Mouse (Mus musculus) thymus, adult 2 months (tissue): ENCODE data around the gene Ptrhd1.

ENCODE experiments used
- CTCF ChIP-seq: fragments of 200-500 bp; IDR thresholded peaks from 2 replicates; pipeline ENCODE4 v1.5.1; 2012; ENCODE audit warnings: mild to moderate bottlenecking, control low read depth, low read length, moderate library complexity, borderline replicate concordance; ENCODE audit not compliant: control insufficient read depth, poor library complexity, insufficient read depth; ENCODE audit errors: extremely low read depth
- POLR2A ChIP-seq: fragments of 200-500 bp; IDR thresholded peaks from 2 replicates; pipeline ENCODE4 v1.6.1; 2012; ENCODE audit warnings: mild to moderate bottlenecking, low read length, control low read depth, moderate library complexity; ENCODE audit not compliant: control insufficient read depth, poor library complexity, insufficient read depth; ENCODE audit errors: extremely low read depth

DNA sequence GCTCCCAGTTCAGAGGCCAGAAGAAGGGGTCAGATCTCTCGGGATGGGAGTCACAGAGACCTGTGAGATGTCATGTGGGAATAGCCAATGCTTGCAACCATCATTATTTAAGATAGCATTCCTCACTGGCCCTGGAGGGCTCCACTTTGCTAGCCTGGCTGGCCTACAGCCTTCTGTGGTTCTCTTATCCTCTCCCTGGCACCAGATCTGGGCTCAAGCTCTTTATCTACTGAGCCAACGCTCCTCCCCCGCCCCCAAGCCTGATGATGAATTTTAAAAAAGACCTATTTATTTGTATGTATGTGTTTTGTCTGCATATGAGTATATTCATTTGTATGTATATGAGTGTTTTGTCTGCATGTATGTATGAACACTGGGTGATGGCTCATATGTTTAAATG lies 46.1 kb downstream of the Ptrhd1 start:
- TF ChIP-seq CTCF (no peak), POLR2A (no peak)
